Mouse (Mus musculus): Measurements from ENCODE around the gene Glis2. TPM values are rescaled to one million over a fixed set of nuclear protein-coding genes. Genes with fewer than 3 reads are reported as not detected.

The Glis2 gene
- total and polyA plus RNA-seq, 3 experiments = 0.59 to 3.3 (median 2.5) TPM

DNA sequence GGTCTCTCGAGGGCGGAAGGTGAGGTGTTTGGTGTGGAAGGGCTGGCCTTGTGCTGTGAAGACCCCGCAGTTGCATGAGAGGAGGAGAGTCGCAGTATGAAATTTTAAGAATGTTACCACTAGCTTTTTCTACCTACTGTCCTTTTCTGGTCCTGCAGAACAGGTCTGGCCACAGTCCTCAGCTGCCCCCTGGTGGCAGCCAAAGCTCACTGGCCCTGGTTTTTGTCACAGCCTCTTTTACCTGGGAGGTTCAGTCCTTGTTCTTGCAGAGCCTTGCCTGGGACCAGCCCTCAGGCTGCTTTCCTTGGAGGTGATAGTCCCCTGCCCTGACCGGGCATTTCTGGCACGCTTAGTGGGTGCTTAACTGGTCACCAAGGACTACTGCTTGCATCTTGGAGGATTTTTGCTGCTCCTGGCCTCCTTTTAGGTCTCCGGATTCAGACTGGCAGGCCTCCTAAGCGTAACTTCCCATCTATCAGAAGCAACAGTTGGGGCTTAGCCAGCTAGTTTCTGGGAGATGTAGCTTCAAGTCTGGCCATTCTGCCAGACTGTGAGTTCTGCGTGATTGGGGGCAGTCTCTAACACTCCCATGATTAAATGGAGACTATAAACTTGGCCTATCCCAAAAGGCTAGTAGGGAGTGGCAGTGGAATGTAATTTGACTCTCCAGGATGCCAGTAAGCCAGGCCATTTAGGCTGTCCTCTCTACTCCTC lies 13.5 kb downstream of the Glis2 start (continued):
- TF ChIP-seq KAT2A (IDR thresholded peaks at IDR 0.05; ENCODE audit: insufficient replicate concordance, low read length) (no peak), MAFK (IDR thresholded peaks at IDR 0.05; ENCODE audit: insufficient replicate concordance, low read length) (no peak), ETS1 (conservative IDR thresholded peaks at IDR 0.05; ENCODE audit: low read depth, low read length) (no peak), USF2 (conservative IDR thresholded peaks at IDR 0.05; ENCODE audit: low read depth, low read length) (no peak), MYC (IDR thresholded peaks at IDR 0.05; ENCODE audit: low read depth, low read length) (no peak), ZC3H11A (IDR thresholded peaks at IDR 0.05; ENCODE audit: low read depth, low read length) (peak; percentile 99), RCOR1 (conservative IDR thresholded peaks at IDR 0.05; ENCODE audit: low read depth, low read length) (no peak), ZKSCAN1 (IDR thresholded peaks at IDR 0.05; ENCODE audit: borderline replicate concordance, low read depth, low read length) (no peak), JUN (IDR thresholded peaks at IDR 0.05; ENCODE audit: insufficient read depth, low read depth, low read length) (no peak), BHLHE40 (IDR thresholded peaks at IDR 0.05; ENCODE audit: low read depth, low read length) (no peak)

GRCm38 (mm10) chr16:4608532-4609059 lies 14.1 kb downstream of the Glis2 start:
- Histone ChIP-seq H3K4me3 (replicated peaks in 1 of 3; ENCODE audit: low read depth in 2 of 3, low read length in 2 of 3, poor library complexity in 1 of 3) (no peak overlapping the region), H3K79me2 (replicated peaks; ENCODE audit: control insufficient read depth, extremely low read depth, insufficient read depth, poor library complexity, severe bottlenecking) (no peaks in the 10 kb centered on the region), H3K9me3 (replicated peaks; ENCODE audit: low read length) (no peaks in the 10 kb centered on the region), H3K27me3 (replicated peaks) (no peaks in the 10 kb centered on the region), H3K27ac (ENCODE audit: insufficient read depth, low read depth) (no peak overlapping the region), H3K4me1 (ENCODE audit: control insufficient read depth in 1 of 2, insufficient read depth in 2 of 2) (peaks cover 5 to 7% of the 10 kb centered on the region in 2 experiments; a peak in 3 of 4 replicates), H3K9ac (ENCODE audit: insufficient read depth, low read depth) (no peak overlapping the region), H3K4me2 (ENCODE audit: insufficient read depth, low read depth, poor library complexity, severe bottlenecking) (no peak overlapping the region), H3K36me3 (replicated peaks in 1 of 2; ENCODE audit: control insufficient read depth in 1 of 2, insufficient read depth in 1 of 2, low read length in 1 of 2) (peaks cover 15 to 29% of the 10 kb centered on the region in 2 experiments)
- dilution Hi-C loops (cut with MboI; ENCODE audit: extremely low pct_ligation_motif_present, extremely low pct_unique_long_range_greater_than_20kb, low sequenced_read_pairs) = no loop called here
- in situ Hi-C loops (cut with MboI; ENCODE audit: low pct_ligation_motif_present, low pct_unique_long_range_greater_than_20kb, low sequenced_read_pairs) = no loop called here
- TF ChIP-seq SIN3A (IDR thresholded peaks at IDR 0.05; ENCODE audit: low read length) = no peak
- TF ChIP-seq POLR2A (IDR thresholded peaks at IDR 0.05; ENCODE audit: low read depth, low read length) = no peak
- no peak for TF ChIP-seq ZKSCAN1 (IDR thresholded peaks at IDR 0.05; ENCODE audit: borderline replicate concordance, low read depth, low read length)
- no peak for TF ChIP-seq PAX5 (IDR thresholded peaks at IDR 0.05; ENCODE audit: low read length)
- no peak for TF ChIP-seq CHD1 (IDR thresholded peaks at IDR 0.05; ENCODE audit: low read depth, low read length)
- TF ChIP-seq BHLHE40 (IDR thresholded peaks at IDR 0.05; ENCODE audit: low read depth, low read length) = no peak
- no peak for TF ChIP-seq MEF2A (IDR thresholded peaks at IDR 0.05; ENCODE audit: borderline replicate concordance, low read depth, low read length)
- no peak for TF ChIP-seq EP300 (IDR thresholded peaks at IDR 0.05; ENCODE audit: low read length)
- no peak for TF ChIP-seq CHD2 (IDR thresholded peaks at IDR 0.05; ENCODE audit: low read length)
- TF ChIP-seq NELFE (IDR thresholded peaks at IDR 0.05; ENCODE audit: low read depth, low read length) = no peak
- TF ChIP-seq RAD21 (IDR thresholded peaks at IDR 0.05; ENCODE audit: low read depth, low read length) = no peak
- no peak for TF ChIP-seq RCOR1 (conservative IDR thresholded peaks at IDR 0.05; ENCODE audit: low read depth, low read length)
- no peak for DNase-seq (ENCODE audit: extremely low read depth)

All from CH12.LX (cell line).